Mouse (Mus musculus): Measurements from ENCODE around the gene Amn1. TPM values are rescaled to one million over a fixed set of nuclear protein-coding genes. Genes with fewer than 3 reads are reported as not detected.

Amn1 gene
- polyA plus RNA-seq, 1 experiment from 2014 or later, result 39.6 TPM

Other genes starting within 250 kb of the Amn1 start
- gene Sinhcaf, start 242.2 kb downstream of the Amn1 start, polyA plus RNA-seq (2016; fragmentation: Nextera tagmentation; extraction: Ambion mirVana), result 143 and 147 TPM in 2 replicates
- gene Dennd5b, start 87.0 kb downstream of the Amn1 start, polyA plus RNA-seq (2016; fragmentation: Nextera tagmentation; extraction: Ambion mirVana), result 8.1 and 10.3 TPM in 2 replicates
- gene Gm10203, start 58.5 kb downstream of the Amn1 start, polyA plus RNA-seq (2016; fragmentation: Nextera tagmentation; extraction: Ambion mirVana), result not detected in 2 replicates
- 12.1 and 15.2 TPM in 2 replicates for gene Etfbkmt, start 48.9 kb downstream of the Amn1 start, polyA plus RNA-seq (2016; fragmentation: Nextera tagmentation; extraction: Ambion mirVana)
- 50.8 and 55.2 TPM in 2 replicates for gene Resf1, start 120.7 kb upstream of the Amn1 start, polyA plus RNA-seq (2016; fragmentation: Nextera tagmentation; extraction: Ambion mirVana)
- gene Bicd1, start 220.2 kb upstream of the Amn1 start, polyA plus RNA-seq (2016; fragmentation: Nextera tagmentation; extraction: Ambion mirVana), result 7.3 and 9.1 TPM in 2 replicates